Mouse (Mus musculus): ENCODE data around the gene Snrpd3.
"Not testable (repeated sequence)": the region's sequence is repeated elsewhere in the genome, so short reads cannot be mapped to it uniquely, and the experiment has no call there.

Snrpd3 gene

GRCm38 (mm10) chr10:75517073-75517757 is at the start of gene Snrpd3:
Gene Snrpd3 (plus strand): TSS chr10:75517551.
- DNase-seq (ENCODE audit: low spot score in 2 of 2) = peak; percentile 86 to 91

DNA sequence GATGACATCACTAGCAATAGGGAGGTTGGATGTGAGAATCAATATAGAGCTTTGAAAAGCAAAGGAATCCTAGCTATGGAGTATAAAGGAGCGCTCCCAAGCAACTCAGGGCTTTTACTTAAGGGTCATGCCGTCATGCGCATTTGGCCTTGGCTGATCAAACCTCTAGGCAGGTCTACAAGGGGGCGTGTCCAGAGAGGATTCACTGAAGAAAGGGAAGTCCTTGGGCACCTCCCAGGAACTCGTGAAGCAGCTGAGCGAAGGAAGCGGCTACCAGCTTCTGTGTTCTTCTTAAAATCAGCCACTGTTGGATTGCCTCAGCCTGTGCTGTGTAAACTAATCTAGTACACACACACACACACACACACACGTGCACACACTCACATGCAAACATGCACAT is 43.9 kb upstream of the Snrpd3 start:
- DNase-seq (ENCODE audit: low spot score in 2 of 2) = no peak

- no peak for DNase-seq (ENCODE audit: low spot score in 2 of 2)
Observed at GRCm38 (mm10) chr10:75474571-75474970, 42.8 kb upstream of the Snrpd3 start.

DNA sequence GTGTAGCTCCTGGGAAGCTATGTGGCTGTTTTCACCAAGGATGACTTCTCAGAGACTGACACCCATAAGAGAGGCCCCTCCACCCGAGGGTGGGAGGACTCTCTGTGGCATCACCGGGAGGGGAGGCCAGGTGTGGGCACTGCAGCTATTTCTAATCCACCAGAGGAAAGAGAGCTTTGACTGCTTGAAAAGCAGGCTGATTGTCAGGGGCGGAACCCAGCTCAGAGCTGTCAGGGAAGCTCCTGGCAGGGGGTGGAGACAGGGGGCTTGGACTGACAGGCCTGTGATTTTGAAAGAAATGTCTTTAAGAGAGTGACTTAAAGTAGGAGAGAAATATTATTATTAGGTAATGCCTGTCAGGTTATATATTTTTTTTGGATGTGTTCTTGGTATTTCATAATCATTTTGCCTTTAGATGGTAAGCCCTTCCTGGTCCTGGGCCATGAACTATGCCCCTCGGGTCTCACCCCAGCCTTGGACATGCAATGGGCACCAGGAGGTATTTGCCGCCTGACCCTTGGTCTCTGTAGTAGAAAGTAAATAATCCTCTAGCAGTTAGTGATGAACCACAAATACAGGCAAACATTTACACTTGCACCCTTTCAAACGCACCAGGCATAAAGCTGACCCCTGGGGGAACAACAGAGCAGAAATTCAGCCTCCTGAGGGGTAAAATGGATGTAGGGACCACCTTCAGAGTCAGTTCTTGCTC is 42.1 kb upstream of the Snrpd3 start:
- DNase-seq (ENCODE audit: low spot score in 2 of 2) = not testable (repeated sequence)

DNA sequence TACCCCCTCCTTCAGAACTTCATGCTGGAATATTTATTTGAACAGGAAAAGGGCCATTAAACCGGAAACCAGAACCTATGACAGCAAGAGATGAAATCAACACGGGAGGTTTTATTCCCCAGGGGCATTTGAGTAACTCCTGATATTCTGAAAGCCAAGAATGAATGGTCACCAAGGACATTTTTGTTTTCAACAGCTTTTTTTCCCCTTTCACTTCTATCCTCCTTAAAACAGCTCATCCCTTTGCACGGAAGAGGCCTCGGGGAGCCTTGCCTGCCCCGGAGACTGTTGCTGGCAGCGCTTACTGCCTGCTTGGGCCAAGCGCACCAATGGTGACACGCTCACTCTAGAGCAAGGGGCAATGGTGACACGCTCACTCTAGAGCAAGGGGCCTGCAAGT is 40.3 kb upstream of the Snrpd3 start:
- no peak for DNase-seq (ENCODE audit: low spot score in 2 of 2)

- DNase-seq (ENCODE audit: low spot score in 2 of 2) = no peak
Observed at GRCm38 (mm10) chr10:75479955-75480354, 37.4 kb upstream of the Snrpd3 start.

DNA sequence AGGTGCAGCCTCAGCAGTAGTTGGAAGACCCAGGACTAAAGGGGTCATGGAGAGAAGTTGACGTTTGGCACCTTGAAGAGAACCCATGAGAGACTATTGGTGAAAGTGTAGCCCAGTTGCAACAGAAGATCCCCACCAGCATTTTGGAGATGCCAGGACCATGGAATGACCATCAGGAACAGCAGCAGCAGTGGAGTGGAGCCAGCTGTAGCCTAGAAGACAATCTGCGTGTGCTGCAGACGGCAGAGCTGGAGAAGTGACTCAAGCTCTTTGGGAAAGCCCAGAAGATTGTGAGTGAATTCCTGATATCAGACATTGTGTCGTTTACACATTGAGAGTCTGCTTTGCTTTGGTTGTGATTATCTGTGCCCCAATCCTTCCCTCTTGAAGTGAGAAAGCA is 35.6 kb upstream of the Snrpd3 start:
- no peak for DNase-seq (ENCODE audit: low spot score in 2 of 2)

DNA sequence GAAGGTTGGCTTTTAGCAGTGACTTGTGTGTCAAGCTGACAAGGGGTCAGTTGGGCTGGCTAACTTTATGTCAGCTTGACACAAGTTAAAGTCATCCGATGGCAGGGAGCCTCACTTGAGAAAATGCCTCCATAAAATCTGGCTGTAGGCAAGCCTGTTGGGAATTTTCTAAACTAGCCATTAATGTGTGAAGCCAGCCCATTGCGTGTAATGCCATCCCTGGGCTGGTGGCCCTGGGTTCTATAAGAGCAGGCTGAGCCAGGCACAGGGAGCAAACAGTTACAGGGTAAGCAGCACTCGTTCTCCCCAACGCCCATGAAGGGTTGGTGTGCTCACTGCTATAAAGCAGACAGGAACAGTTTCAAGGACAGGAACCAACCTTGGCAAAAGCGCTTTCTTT is 35.1 kb upstream of the Snrpd3 start:
- no peak for DNase-seq (ENCODE audit: low spot score in 2 of 2)

DNA sequence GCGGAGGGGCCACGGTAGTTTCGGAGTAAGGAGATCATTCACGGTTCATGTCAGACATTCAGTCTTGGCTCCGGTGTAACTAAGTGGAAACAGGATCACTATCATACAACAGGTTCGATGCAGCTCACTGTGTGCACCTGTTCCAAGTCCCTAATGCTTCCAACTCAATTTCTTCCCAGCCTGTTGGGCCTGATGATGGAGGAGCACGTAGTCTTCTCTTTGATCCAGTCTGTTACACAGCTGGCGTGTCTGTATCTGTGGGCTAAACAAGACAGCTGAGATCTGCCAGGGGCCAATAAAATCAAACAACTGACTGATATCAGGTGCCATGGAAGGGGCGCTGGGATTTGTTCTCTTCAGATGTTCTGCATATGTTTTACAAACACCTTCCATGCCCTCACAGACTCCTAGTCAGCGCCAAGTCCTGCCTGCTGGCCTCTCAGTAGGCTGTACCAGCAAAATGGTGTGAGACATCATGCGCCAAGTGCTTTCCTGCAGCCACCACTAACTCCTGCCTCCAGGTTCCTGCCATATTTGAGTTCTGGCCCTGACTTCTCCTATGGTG is 34.4 kb upstream of the Snrpd3 start:
- no peak for DNase-seq (ENCODE audit: low spot score in 2 of 2)

DNA sequence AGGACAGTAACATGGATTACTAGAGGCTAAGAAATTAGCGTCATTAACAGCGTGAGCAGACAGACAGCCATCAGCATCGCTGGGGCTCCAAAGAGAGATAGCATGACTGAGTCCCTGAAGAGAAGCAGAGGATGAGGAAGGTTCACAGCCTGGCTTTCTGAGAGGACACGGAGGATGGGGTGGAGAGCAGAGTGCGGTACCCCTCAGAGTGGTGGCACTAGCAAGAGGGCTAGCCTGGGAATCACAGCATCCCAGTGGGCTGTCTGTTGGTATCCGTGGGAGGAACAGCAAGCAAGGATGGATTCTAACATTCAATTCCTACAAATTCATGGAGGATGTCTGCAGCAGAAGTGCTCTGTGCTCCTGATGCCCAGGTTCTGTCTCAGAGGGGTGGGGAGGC is 33.3 kb upstream of the Snrpd3 start:
- DNase-seq (ENCODE audit: low spot score in 2 of 2) = no peak

- DNase-seq (ENCODE audit: low spot score in 2 of 2) = no peak
Observed at GRCm38 (mm10) chr10:75484767-75485166, 32.6 kb upstream of the Snrpd3 start.

GRCm38 (mm10) chr10:75486086-75486979 is 31.0 kb upstream of the Snrpd3 start:
- peak; percentile 60 to 63 for DNase-seq (ENCODE audit: low spot score in 2 of 2)

DNA sequence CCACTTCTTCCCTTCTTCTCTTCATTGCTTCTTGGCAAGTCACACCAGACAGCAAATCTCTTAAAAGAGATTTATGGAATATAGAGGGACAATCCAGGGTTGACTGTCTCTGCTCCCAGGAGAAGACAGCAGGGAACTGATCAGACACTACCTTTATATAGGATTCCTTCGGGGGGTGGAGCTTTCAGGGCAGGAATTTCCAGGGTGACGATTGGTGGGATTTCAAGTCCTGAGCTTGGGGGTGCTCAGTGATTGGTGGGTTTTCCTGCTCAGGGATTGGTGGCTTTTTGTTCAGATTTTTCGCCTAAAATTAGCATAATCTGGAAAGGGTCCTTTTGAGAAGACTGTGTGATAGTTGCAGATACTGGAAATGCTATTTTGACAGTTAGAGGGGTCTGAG is 30.2 kb upstream of the Snrpd3 start:
- no peak for DNase-seq (ENCODE audit: low spot score in 2 of 2)

DNA sequence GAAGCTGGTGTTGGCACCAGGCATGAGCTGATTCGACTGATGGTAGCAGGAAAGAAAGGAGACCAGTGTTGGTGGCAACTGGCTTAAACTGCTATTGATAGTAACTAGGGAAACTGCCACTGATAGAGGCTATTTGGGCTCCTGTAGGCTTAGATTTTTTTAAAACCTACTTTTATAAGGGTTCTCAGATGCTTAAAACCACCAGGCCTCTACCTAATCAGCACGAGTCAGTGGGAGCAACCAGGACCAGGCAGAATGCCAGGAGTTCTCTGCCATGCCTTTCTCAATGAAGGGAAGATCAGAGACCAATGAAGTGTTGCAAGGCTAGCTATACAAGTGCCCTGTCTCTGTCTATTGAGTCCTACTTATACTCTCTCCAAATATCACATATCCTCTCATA is 27.8 kb upstream of the Snrpd3 start:
- DNase-seq (ENCODE audit: low spot score in 2 of 2) = no peak

DNA sequence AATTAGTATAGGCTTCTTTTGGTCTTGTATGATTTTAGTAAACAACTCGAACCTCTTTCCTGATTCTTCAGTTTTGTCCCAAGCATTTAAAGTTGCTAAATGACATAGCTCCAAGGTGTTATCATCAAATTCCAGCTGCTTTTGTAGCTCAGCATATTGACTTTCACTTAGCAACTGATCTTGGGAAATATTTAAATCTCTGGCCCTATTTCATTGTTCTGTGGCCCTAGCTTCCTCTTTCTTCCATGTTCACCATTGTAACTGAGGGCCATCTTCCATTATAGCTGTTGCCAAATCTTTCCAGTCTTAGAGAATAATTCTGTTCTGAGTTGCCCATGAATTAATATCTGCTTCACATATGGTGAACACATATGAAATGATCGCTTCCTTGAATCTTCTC is 26.6 kb upstream of the Snrpd3 start:
- DNase-seq (ENCODE audit: low spot score in 2 of 2) = no peak

- DNase-seq (ENCODE audit: low spot score in 2 of 2) = no peak
Observed at GRCm38 (mm10) chr10:75491234-75491935, 26.0 kb upstream of the Snrpd3 start.

DNA sequence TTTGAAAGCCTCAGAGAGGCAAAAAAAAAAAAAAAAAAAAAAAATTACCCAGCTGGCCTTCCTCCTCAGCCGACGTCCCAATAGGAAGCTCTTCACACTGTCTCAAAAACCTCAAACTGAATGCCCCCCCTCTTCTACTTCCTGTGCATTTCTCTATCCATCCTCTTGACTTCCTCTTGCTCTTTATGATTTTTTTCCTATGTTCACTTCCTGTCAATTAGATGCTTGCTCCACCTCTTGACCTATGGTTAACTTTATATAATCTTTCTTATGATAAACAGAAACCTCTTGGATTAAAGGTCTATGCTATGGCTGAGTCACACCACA is 25.5 kb upstream of the Snrpd3 start:
- no peak for DNase-seq (ENCODE audit: low spot score in 2 of 2)

GRCm38 (mm10) chr10:75495304-75495703 is 22.0 kb upstream of the Snrpd3 start:
- no peak for DNase-seq (ENCODE audit: low spot score in 2 of 2)

- DNase-seq (ENCODE audit: low spot score in 2 of 2) = no peak
Observed at GRCm38 (mm10) chr10:75495921-75496320, 21.4 kb upstream of the Snrpd3 start.

DNA sequence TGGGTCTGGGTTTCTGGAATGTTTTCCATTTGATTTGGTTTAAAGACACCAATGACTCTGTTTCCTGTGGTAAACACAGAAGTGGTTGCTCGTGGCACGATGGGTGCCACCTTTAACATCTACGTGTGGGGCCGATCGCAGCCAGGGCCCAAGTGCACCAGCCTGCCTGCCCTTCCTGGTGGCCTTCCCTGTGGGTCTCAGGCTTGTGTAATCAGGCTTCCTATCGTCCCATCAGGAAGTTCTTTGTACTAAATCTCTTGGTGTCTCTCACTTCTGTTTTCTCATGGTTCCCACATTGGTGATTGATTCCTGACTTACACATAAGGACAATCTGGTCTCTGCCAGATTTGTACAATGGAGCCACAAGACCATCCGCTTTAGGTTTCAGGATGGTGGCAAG is 18.1 kb upstream of the Snrpd3 start:
- DNase-seq (ENCODE audit: low spot score in 2 of 2) = not testable (repeated sequence)

- DNase-seq (ENCODE audit: low spot score in 2 of 2) = no peak
Observed at GRCm38 (mm10) chr10:75499791-75500190, 17.6 kb upstream of the Snrpd3 start.

DNA sequence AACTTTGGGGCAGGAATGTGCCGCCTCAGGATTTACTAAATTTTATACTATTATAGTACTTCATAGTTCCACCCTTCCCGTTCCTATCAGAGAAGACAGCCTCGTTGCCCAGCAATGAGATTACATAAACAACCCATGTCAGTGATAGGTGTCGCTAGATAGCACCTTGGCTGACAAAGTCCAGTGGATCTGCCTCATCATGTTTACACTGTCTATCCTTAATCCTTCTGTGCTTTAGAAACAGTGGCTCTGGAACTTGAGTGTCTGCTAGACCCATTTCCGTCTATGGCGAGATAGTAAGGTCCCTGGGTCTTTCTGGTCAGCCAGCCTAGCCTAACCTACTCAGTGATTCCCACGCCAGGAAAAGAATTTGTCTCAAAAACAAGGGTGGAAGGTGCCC is 17.0 kb upstream of the Snrpd3 start:
- no peak for DNase-seq (ENCODE audit: low spot score in 2 of 2)

All from right cerebral cortex, postnatal 36 days (tissue).